Mouse (Mus musculus) layer of hippocampus, adult 11-12 months (tissue): ENCODE data around the gene Gbx1.

Experiments used
- DNase-seq: peaks from one replicate; pipeline ENCODE4 v3.0.0; 2022; ENCODE audit warnings: low spot score

Gene Gbx1

DNA sequence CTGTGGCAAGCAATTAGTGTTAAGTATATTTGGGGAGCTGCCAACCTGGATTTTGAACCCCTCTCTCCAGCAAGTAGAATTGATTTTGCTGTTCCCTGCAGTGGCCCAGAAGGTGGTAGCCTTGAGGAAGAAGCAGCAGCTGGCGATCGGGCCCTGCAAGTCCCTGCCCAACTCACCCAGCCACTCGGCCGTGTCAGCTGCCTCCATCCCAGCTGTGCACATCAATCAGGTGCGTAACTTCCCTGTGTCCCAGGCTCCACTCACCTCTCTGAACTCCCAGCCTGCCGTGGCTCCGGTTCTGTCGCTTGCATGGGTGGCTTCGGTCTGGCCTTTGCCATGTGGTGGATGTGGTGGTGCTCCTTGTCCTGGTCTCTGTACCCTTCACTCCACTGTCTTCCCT lies 49.1 kb downstream of the Gbx1 start:
- DNase-seq, result no peak

DNA sequence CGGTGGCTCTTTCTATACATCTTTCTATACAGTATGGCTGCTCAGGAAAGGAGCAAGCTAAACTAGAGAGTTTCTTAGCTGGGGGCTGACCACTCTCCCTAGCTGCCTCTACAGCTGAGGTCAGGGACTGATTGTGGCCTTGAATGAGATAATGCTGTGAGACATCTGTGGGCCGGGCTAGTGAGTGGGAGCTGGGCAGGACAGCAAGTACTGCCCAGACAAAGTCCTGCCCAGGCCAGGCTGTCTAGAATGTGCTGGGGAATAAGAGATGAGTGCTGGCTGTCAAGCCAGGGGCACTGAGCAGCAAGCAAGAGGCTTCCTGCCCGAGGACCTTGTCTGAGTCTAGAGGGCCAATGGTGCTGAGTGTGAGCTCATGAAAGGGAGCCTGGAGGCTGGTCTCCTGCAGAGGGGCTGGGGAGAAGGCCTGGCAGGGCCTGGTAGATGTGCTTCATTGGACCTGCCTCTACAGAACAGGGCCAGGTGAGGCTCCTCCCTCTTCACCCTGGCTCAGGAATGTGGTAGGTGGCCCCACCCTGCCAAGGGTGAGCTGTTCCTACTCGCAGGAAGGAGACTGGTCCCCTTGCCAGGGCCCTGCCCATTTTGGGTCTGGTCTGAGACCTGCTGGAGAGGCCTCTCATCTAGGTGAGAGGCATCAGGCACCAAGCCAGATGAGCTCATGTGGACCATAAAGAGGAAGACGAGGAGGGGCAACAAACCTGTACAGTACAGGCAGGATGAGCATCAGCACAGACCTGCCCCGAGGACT lies 51.3 kb downstream of the Gbx1 start:
- no peak for DNase-seq

DNA sequence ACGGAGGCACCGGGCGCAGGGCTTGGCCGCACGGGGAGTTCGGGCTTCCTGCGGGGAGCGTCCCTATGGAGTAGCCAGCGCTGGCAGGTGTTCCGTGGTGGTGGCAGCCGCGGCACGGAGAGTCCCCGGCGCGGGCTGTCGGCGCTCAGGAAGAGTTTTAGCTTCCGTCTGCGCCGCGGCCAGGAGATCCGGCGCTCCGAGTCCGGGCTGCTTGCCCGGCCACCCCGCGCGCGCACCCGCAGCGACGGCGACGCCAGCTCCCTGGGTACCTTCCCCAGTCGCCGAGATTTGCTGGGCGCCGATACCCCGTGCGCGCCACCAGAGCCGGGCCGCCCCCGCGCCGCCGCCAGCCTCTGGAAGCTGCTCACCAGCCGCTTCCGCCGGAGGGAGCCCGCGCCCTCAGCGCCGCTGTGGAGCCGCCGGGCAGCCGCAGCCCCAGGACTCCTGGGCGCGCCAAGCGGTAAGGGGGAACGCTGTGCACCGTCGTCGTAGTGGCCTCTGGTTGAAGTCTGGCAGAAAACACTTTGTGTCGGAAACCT lies 52.2 kb downstream of the Gbx1 start:
- DNase-seq, result peak; percentile 63

DNA sequence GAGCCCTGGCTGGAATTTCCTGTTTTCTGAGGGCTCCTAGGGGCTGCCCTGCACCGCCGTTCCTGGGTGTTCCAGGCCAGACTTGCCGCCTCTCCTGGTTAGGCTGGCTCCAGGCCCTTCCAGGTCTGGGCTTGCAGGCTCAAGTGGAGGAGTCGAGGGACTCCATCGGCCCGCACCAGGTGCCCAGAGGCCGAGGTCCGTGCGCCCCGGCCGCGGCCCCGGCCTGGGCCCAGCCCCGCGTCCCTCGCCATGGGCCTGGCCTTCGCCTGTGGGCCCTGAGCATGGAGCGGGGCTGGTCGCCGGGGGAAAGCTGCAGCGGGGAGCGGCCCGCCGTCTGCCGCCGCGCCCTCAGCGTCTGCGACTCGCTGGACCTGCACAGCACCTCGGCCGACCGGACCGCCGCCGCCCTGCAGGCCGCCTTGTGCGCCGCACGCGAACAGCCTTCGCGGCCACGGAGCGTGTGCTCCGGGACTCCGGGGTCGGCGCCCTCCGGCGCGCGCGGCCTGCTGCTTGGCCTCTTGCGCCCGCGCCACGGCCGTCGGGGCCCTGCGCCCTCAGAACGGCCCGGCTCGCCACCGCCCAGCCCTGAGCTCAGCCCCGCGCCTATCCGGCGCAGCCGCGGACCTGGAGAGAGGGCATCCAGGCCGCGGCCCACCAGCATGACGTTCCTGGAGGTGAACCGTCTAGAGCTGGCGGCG lies 52.8 kb downstream of the Gbx1 start:
- DNase-seq, result no peak

DNA sequence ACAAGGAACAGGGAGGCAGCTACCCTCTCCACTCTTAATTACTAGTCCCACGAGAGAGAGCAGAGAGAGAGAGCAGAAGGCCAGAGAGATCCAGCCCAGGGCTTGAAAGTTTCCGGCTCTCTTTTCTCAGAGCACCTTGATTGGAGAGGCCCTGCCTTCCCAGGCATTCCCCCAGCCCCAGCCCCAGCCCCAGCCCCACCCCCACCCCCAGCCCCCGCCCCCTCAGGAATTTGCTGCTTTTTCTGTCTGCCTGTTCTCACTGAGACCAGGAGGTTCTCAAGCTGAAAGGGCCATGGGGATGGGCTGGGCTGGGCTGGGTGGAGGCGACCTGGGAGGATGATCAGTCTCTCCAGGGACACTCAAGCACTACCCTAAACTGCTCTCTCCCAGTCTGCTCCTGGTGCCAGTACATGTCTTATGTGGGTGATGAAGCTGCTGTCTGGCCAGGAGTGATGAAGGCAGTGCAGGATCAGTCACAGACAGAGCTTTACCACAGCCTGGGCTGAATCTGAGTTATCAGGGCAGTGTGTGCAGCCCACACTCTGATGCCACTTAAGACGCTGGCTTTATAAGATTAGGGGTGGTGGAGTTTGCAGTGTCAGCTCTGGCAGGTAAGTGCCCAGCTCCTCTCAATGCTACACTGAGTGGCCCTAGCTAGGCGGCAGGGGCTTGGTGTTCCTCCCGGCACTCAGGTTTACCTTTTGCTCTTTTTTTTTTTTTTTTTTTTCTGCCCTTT lies 54.0 kb downstream of the Gbx1 start:
- no peak for DNase-seq

DNA sequence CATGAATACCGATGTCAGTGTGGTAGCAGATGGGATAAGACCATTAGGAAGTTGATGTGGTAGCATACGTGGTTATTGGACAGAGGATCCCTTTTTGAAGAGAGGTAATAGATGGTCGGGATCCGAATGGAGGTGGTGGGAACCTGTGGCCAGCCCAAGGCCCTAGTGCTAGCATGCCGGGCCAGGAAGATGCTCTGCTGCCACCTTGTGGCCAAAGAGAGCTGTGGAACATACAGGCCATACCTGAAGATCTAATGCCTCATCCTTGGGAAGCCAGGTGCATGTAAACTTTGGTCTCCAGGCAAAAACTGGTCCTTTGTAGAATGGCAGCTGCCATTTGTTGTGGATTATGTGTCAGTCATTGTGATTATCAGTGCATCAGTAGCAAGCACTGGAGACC lies 56.4 kb downstream of the Gbx1 start:
- peak; percentile 80 for DNase-seq

DNA sequence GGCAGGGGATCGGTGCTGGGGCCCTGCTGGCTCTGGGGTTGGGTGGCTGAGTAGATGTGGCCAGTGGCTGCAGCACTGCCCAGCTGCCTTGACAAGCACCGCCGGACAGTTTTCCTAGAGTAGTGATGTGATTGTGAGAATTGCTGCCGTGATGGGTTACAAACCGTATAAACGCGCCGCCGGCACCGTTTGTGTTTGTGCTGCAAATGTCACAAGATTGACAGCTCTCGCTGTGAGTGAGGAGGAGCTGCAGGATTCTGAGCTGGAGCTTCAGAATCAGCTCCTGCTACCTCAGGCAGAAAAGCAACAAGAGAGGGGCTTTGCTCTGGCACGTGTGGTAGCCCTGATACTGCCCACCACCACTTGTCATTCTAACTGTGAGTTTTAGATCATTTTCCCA lies 60.2 kb downstream of the Gbx1 start:
- DNase-seq, result no peak

DNA sequence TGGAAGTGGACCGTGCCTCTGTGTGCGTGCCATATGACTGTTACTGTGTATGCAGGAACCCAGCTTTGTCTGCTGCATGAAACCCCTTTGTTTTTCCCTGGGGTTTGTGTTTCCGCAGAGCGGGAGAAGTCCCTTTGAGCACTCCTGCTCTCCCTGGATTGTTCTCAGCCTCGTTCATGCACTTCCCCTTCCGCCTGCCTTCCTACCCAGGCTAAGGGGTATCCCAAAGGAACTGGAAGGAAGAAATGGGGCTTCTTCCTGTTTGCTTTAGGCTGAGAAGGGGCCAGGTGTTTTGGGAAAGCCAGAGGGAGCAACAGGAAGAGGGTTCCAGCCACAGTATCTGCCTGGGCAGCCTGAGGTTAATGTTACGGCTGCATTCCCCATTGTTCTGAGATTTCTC lies 71.4 kb downstream of the Gbx1 start:
- no peak for DNase-seq

DNA sequence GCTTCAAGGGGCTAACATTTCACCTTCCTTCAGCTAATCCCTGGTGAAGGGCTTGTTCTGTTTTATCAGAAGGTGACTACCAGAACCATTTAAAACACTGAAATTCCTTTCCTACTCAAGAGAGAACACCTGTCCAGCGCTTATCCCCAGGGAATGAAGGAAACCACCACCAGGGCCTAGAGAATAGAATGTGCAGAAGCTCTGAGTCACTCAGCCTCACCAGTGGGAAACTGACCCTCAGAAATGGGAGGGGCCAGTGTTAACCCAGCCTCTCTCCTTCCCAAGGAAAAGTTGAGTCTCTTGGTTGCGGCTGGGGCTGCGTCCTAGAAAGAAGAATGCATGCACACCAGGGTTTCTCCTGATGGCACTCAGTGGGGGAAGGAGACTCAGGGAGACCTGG lies 71.9 kb downstream of the Gbx1 start:
- no peak for DNase-seq

DNA sequence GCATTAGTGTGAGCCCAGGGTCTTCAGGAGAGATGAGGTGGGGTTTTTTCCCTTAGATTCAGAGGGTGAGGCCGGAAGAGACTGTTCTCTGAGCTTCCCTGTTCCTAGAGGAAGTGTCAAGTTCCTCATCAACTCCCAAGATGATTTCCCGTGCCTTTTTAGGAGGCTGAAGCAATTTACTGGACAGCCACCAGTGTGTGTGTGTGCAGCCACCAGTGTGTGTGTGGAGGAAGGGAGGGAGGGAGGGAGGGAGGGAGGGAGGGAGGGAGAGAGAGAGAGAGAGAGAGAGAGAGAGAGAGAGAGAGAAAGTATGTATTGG lies 73.1 kb downstream of the Gbx1 start:
- DNase-seq, result no peak

DNA sequence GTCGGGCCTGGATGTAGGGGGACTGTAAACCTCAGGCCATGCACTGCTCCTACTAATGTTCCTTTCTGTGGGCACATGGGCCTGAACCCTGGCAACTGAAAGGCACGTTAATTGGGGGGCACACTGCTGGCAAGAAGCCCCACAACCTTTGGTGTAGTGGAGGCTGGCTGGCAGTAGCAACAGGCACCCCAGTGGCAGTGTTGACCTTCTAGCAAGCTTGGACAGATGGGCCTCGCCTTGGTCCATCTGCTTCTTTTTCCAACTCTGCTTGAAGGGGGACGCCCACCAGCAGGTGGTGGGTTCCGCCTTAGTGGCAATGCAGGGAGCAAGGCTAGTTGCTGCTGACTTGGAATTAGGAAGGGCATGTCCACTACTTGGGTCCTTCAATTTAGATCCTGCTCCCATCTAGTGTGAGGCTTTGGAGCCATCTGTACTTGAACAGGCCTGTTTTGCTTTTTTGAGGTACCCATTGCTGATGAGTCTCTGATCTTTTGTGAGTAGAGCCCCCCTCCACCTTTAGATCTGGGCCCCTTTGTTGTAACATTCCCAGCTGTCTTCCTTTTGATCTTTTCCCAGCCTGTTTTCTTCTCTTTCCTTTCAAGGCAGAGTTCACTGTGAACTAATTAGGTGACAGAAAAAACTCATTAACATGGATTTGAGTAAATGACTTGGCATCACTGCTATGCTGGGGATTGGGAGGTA lies 73.6 kb downstream of the Gbx1 start:
- DNase-seq, result no peak
